Comparison of ENCODE assay signal across 9 mouse cellular contexts in genomic region chr10:19711551-19712171, GRCm38 (mm10). TPM values are rescaled to one million over a fixed set of nuclear protein-coding genes. Genes with fewer than 3 reads are reported as not detected.
DNase-seq lines count a peak whose midpoint lies in the region; ATAC-seq lines count a peak whose summit lies in the region.
"Had no signal": no experiment of that assay in that cellular context is flagged by ENCODE, and none has a peak within 500 bp of the region (broad histone marks: within the 10 kb centered on the region; RNA-seq: fewer than 3 reads in every experiment).

No protein-coding gene starts in this region.

- no peaks in the 10 kb centered on the region for H3K36me3 ChIP-seq in heart, embryonic 13.5 days
- H3K36me3 ChIP-seq in limb, embryonic 13.5 days, result no peaks in the 10 kb centered on the region
- H3K36me3 ChIP-seq: midbrain, embryonic 12.5 days had no signal

- peak overlapping the region; percentile 86; the same call in 1 of the 2 replicates for H3K4me2 ChIP-seq in heart, embryonic 13.5 days
- H3K4me2 ChIP-seq in limb, embryonic 13.5 days (replicated peaks), result peak overlapping the region; percentile 86

- no peak overlapping the region for H3K27ac ChIP-seq in heart, embryonic 13.5 days (replicated peaks)
- H3K27ac ChIP-seq in limb, embryonic 13.5 days, result no peak overlapping the region
- H3K27ac ChIP-seq: midbrain, embryonic 12.5 days had no signal

- peaks cover 27% of the 10 kb centered on the region for H3K4me1 ChIP-seq in heart, embryonic 13.5 days
- peaks cover 4% of the 10 kb centered on the region; the same call in 1 of the 2 replicates for H3K4me1 ChIP-seq in limb, embryonic 13.5 days

- H3K27me3 ChIP-seq in heart, embryonic 13.5 days (replicated peaks), result peaks cover 54% of the 10 kb centered on the region
- peaks cover 38% of the 10 kb centered on the region for H3K27me3 ChIP-seq in limb, embryonic 13.5 days

- no peak for ATAC-seq in heart, embryonic 13.5 days (ENCODE audit: extremely low read depth, insufficient number of reproducible peaks, low FRiP score, low TSS enrichment)
- ATAC-seq in limb, embryonic 13.5 days (ENCODE audit: low FRiP score, low read depth), result no peak

- 42% methylated on average over 7 of the region's 7 CpGs for WGBS in heart, embryonic 13.5 days
- WGBS in limb, embryonic 13.5 days, result 50% methylated on average over 7 of the region's 7 CpGs

- DNase-seq in heart, adult 8-10 months (ENCODE audit: low spot score), result no peak
- DNase-seq in B cell, adult 2 months, result peak; percentile 41 to 46
- DNase-seq in R1 (ENCODE audit: low read depth, low spot score), result peak; percentile 67
- peak; percentile 15 to 24 for DNase-seq in thymus, postnatal 36 days
- no peak for DNase-seq in spleen, postnatal 14 days (ENCODE audit: low spot score in 2 of 2)
- DNase-seq in ovary, postnatal 14 days (ENCODE audit: low spot score), result no peak

- no peak overlapping the region for H3K4me3 ChIP-seq in heart, embryonic 13.5 days
- H3K4me3 ChIP-seq in limb, embryonic 13.5 days, result no peak overlapping the region

- H3K9ac ChIP-seq in heart, embryonic 13.5 days, result no peak overlapping the region
- no peak overlapping the region for H3K9ac ChIP-seq in limb, embryonic 13.5 days

- H3K9me3 ChIP-seq in heart, embryonic 13.5 days, result no peaks in the 10 kb centered on the region
- no peaks in the 10 kb centered on the region for H3K9me3 ChIP-seq in limb, embryonic 13.5 days
- H3K9me3 ChIP-seq: midbrain, embryonic 12.5 days had no signal

RNA-seq across cellular contexts. Expression of gene Il20ra, which starts 0.7 kb away (rescaled TPM):
- 0.06 TPM in 1 of 2 replicates, not detected in the other for polyA plus RNA-seq in heart, embryonic 13.5 days (2015; fragmentation: Nextera tagmentation; extraction: Ambion mirVana)
- total RNA-seq in heart, adult 8-10 months (2022), result not detected
- 0.69 and 0.73 TPM in 2 replicates for polyA plus RNA-seq in limb, embryonic 13.5 days (2015; fragmentation: Nextera tagmentation; extraction: Ambion mirVana)
- polyA plus RNA-seq: midbrain, embryonic 12.5 days had no signal

Comparison
In these comparisons a context has a peak if more than half of its experiments do, and no peak if none do; other contexts are left out.
1. DNase-seq: peak in B cell, adult 2 months (2 of 2), R1 (single experiment) and thymus, postnatal 36 days (2 of 2); none in heart, adult 8-10 months (single experiment), spleen, postnatal 14 days (0 of 2) and ovary, postnatal 14 days (single experiment).